Mouse (Mus musculus) erythroblast, embryonic 14.5 days (primary cell): ENCODE results near the gene Smim11. TPM values are rescaled to one million over a fixed set of nuclear protein-coding genes. Genes with fewer than 3 reads are reported as not detected.

ENCODE experiments used
- H3K27me3 ChIP-seq: 2 replicates; pipeline ENCODE4 v1.6.1; 2012; ENCODE audit warnings: inconsistent platforms; ENCODE audit not compliant: control insufficient read depth
- H3K36me3 ChIP-seq: 2 replicates; pipeline ENCODE4 v1.6.1; 2012; ENCODE audit warnings: mild to moderate bottlenecking, inconsistent platforms; ENCODE audit not compliant: control insufficient read depth
- H3K4me1 ChIP-seq: 2 replicates; pipeline ENCODE4 v1.6.1; 2012; ENCODE audit warnings: inconsistent platforms; ENCODE audit not compliant: control insufficient read depth
- H3K4me3 ChIP-seq: replicated peaks from 2 replicates; pipeline ENCODE3; 2012; ENCODE audit warnings: moderate library complexity, mild to moderate bottlenecking, inconsistent platforms
- H3K9me3 ChIP-seq: 2 replicates; pipeline ENCODE4 v1.6.1; 2012; ENCODE audit warnings: low read length, inconsistent platforms, mixed read lengths; ENCODE audit not compliant: control insufficient read depth
- GATA1 ChIP-seq: IDR thresholded peaks from 2 replicates; pipeline ENCODE4 v1.6.1; 2012; ENCODE audit warnings: low read length, inconsistent platforms, mixed read lengths
- TAL1 ChIP-seq: IDR thresholded peaks from 3 replicates; pipeline ENCODE4 v1.6.1; 2012; ENCODE audit warnings: low read length, inconsistent platforms, mixed read lengths
- polyA plus RNA-seq: library from polyadenylated mRNA; stranded (reverse); fragments of >175 nt; gene quantifications from 2 replicates; pipeline ENCODE4 v1.2.3, GENCODE M21; 2012

The Smim11 gene
- polyA plus RNA-seq, 1 experiment: 0.94 TPM

DNA sequence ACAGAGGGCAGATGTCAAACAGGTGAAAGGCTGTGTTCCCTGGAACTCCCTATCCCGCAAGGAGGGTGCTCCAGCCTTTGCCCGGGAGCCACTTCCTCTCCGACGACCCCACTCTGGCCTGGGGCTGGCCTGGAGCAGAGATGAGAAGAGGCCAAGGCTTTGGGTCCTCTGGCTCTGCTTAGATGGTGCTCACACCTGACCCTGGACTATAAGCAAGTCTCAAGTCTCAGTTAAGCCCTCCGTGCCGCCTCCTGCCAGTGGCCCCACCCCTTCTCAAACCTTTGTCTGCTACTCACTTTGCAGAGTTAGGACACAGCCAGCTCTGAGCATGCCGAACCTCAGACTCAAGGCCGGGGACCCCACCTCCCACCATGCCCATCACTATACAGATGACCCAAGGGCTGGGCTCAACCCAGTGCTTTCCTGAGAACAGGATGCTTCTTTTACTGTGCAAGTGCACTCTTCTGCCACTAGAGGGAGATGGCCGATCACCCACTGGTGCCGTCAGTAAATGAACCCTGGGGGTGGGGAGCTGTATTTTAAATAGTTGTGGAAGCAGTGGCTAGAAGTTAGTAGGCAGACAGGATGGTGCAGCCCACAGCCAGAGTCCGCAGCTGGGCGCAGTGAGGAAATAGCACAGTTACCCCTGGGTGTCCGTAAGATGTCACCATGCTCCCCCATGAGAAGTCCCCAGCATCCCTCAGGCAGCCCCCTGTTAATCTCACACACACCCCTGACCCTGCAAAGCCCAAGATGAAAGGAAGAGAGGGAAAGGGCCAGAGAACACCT lies 13.1 kb downstream of the Smim11 start:
- H3K27me3 ChIP-seq: no peaks in the 10 kb centered on the region
- peaks cover 2% of the 10 kb centered on the region; the same call in 1 of the 2 replicates for H3K4me1 ChIP-seq
- peaks cover 26% of the 10 kb centered on the region for H3K36me3 ChIP-seq
- TF ChIP-seq GATA1: no peak
- no peak overlapping the region for H3K4me3 ChIP-seq
- H3K9me3 ChIP-seq: peaks cover 3% of the 10 kb centered on the region; the same call in 1 of the 2 replicates

DNA sequence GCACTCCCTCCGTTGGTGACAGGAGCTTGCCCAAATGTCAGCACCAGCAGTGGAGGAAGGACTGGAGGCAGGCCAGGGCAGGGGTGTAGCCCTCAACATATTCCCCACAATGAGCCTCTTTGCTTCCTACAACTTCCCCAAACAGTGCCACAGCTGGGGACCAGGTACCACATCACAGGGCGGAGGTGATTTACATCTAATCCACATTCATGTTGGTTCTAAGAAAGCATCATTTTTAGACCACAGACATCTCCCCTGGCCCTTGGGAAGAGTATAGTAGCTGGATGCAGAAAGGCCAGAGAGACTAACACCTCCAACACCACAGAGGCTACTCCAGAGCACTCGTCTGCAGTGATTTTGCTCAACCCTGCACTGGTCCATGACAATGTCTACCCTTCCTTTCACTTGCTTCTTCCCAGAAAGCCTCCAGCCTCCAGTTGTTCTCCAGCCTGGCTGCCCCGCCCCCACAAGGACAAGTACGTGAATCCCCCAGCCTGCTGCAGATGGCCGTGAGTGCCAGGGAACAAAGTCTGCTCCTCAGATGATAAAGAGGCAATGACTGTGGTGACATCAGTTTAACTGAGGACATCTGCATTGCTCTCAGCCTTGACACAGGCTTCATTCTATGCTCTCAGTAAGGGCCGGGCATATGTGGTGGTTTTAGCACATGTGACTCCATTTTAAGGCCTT lies 15.1 kb downstream of the Smim11 start:
- Histone ChIP-seq H3K36me3 (peaks cover 18% of the 10 kb centered on the region), H3K9me3 (peaks cover 3% of the 10 kb centered on the region; the same call in 1 of the 2 replicates), H3K4me3 (no peak overlapping the region), H3K27me3 (no peaks in the 10 kb centered on the region), H3K4me1 (peaks cover 2% of the 10 kb centered on the region; the same call in 1 of the 2 replicates)
- TF ChIP-seq GATA1 (no peak), TAL1 (no peak)

DNA sequence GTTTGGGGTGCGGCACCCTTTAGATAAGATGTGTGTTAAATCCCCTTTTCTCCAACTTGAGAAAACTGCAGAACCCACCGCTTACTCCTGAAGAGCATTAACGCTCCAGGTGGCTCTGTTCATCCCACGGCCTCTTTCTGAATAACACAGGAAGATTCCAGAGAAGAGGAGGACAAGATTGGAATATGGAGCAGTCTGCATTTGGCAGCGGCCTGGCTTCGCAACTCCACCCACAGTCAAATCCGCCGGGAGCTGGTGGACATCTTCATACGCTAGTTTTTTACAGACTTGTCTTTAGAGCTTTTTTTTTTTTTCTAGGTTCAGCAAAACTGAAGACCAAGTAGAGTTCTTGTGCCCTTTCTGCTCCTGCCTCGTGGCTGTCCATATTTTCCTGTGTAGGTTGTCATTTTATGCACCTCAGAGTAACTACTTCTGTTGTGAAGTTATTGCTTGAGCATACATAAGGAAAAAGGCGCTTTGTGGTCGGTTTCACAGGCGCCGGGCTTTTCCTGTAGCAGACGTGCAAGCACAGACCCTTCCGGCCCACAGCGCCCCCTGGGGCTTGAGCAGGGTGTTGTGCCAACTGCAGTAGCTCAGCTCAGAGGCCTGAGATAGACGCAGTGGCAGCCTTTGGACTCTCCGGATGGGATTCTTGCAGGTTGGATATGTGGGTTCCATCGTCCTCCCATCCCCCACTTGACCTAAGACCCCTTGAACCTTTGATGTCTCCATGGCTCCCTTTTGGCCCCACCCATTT lies 18.4 kb downstream of the Smim11 start:
- Histone ChIP-seq H3K36me3 (no peaks in the 10 kb centered on the region), H3K4me1 (no peaks in the 10 kb centered on the region), H3K27me3 (no peaks in the 10 kb centered on the region), H3K4me3 (no peak overlapping the region), H3K9me3 (peaks cover 3% of the 10 kb centered on the region; the same call in 1 of the 2 replicates)
- no peak for TF ChIP-seq TAL1
- no peak for TF ChIP-seq GATA1

DNA sequence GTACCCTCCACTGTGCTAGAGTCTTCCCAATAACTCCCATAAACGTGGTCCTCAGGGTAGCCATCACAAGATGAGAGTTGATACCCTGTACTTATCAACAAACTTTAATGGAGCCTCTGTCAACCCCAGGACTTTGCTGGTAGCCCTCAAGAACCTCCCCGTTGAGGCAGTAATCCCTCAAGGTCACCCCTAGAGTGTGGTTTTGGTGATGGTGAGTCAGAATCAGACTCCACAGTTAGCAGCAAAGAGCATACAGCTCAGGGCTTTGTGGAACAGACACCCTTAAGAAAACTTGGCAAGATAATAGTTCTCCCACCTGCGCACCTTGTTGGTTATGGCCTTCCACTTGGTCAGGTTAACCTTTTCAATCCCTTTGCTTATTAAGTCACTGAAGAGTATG lies 19.3 kb downstream of the Smim11 start:
- no peak for TF ChIP-seq TAL1
- TF ChIP-seq GATA1: no peak
- Histone ChIP-seq H3K9me3 (peaks cover 3% of the 10 kb centered on the region; the same call in 1 of the 2 replicates), H3K4me1 (no peaks in the 10 kb centered on the region), H3K4me3 (no peak overlapping the region), H3K27me3 (no peaks in the 10 kb centered on the region), H3K36me3 (no peaks in the 10 kb centered on the region)

DNA sequence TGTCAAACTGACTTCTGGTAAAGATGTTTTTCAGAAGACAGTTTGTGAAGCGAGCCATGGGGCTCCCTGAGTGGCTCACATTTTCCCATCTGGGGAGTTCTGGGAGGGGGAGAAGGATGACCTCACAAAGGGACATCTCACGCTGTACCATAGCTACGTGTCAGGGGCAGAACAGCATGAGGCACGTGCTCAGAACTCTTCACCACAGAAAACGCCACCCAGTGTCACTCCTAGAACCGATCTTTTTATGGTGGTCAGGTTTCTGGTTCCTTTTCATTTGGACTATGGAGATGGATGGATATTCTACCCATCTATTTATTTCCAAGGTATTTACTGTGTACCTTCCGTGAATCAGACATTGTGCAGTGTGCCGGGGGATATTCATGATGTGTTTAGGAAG lies 20.3 kb downstream of the Smim11 start, which contains the start of gene Fam243:
TSS of gene Fam243 (minus strand) at position 101 of the 400 bp plus-strand sequence.
- Histone ChIP-seq H3K27me3 (no peaks in the 10 kb centered on the region; the same call in 1 of the 2 replicates), H3K4me3 (no peak within 1 kb of the TSS), H3K4me1 (no peaks in the 10 kb centered on the region), H3K9me3 (peaks cover 3% of the 10 kb centered on the region; the same call in 1 of the 2 replicates), H3K36me3 (no peaks in the 10 kb centered on the region)
- TF ChIP-seq GATA1: no peak
- TF ChIP-seq TAL1: no peak

DNA sequence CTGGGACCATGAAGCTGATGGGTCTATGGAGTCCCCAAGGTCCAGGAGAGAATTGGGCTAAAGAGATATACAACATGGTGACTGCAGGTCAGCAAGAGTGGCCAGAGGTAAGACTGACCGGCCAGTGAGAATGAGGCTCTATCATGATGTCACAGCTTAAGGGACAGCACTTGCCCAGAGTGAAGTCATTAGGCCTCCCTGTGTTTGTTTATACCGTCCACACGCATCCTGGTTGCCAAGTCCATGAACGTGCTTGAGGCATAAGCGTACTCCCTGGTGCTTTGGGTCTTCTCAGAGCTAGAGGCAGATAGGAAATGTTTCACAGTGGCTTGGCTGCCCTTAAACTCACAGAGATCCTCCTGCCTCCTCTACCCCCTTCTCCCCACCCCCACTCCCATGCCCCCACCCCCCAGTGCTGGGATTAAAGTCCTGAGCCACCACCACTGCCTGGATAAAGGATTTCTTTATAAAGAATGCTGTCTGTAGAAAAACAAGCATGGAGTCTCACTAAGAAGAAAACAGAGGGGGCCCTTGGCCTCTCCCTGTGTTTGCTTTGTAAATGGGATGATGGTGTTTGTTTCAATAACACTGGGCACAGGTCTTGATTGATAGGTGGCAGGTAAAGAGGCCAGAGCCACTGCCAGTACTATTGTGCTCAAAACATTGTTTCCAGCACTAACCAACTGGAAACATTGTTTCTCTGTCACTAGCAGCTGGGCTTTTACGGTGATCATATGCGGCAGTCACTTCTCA lies 23.4 kb downstream of the Smim11 start:
- Histone ChIP-seq H3K9me3 (no peaks in the 10 kb centered on the region), H3K27me3 (no peaks in the 10 kb centered on the region; the same call in 1 of the 2 replicates), H3K4me3 (no peak overlapping the region), H3K36me3 (no peaks in the 10 kb centered on the region), H3K4me1 (no peaks in the 10 kb centered on the region)
- TF ChIP-seq TAL1 (no peak), GATA1 (no peak)

DNA sequence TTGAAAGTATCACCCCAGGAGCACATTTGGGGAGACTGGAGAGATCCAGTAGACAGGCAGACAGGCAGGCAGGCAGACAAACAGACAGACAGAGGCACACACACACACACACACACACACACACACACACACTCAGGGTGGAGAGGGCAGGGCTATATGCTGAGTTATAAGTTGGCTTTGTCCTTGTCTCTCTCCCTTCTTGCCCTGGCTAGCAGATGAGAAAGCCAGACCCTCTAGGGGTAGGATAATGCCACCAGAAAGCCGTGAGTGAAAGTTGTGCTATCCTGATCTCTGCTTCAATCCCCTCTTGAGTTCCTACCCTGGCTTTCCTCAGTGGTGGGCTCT lies 23.9 kb downstream of the Smim11 start:
- TF ChIP-seq TAL1 (no peak), GATA1 (no peak)
- no peaks in the 10 kb centered on the region for H3K4me1 ChIP-seq
- H3K36me3 ChIP-seq: no peaks in the 10 kb centered on the region
- H3K4me3 ChIP-seq: no peak overlapping the region
- H3K27me3 ChIP-seq: no peaks in the 10 kb centered on the region; the same call in 1 of the 2 replicates
- no peaks in the 10 kb centered on the region for H3K9me3 ChIP-seq

DNA sequence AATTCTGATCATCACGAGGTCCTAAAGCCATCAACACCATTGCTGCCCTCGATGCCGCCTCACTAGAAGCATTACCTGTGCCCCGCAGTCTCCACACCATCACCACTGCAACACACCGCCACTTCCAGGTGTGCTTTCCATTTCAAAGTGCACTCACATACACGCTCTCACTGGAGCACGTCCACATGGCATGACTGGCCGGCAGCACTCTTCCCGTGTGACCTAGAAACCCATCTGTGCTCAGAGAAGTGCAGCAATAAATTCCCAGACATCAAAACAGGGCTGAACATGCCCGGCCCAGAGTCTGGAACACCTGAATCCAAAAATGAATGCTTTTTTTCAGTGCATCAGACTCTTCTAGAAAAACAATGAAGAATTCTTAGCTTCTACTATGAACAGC lies 26.8 kb downstream of the Smim11 start:
- no peaks in the 10 kb centered on the region for H3K4me1 ChIP-seq
- TF ChIP-seq GATA1 (no peak), TAL1 (no peak)
- H3K27me3 ChIP-seq: peaks cover 3% of the 10 kb centered on the region; the same call in 1 of the 2 replicates

More for the DNA sequence above, 26.8 kb downstream of the Smim11 start:
- H3K36me3 ChIP-seq: no peaks in the 10 kb centered on the region
- no peak overlapping the region for H3K4me3 ChIP-seq
- no peaks in the 10 kb centered on the region for H3K9me3 ChIP-seq
